Mouse (Mus musculus): ENCODE data around the gene Glrx5.

DNA sequence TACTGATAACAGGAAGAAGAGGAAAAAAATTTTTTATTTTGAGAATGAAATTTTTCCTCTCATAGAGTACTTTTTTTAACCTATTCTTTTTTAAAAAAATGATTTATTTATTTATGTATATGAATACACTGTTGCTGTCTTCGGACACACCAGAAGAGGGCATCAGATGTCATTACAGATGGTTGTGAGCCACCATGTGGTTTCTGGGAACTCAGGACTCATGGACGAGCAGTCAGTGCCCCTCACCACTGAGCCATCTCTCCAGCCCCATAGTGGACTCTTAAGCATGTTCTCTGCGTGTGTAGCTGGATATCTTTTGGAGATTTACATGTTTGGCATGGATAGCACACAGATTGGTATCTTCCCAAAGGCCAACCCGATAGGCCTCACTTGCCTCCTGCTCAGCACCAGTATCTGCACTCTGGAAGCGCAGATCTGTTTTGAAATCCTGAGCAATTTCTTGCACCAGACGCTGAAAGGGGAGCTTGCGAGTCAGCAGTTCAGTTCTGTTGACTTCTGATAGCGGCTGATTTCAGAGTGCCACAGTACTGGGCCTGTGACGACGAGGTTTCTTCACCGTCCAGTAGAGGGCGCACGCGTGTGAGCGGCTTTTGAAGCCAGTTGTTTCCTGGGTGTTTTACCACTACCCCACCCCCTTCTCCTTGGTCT is 5.0 kb upstream of the Glrx5 start:
- TF ChIP-seq GATA1 (IDR thresholded peaks at IDR 0.05; ENCODE audit: low read length): peak; percentile 91
- peak; percentile 90 for TF ChIP-seq TAL1 (IDR thresholded peaks at IDR 0.05; ENCODE audit: low read length)
